Mouse (Mus musculus): ENCODE results near the gene Pin1rt1. TPM values are rescaled to one million over a fixed set of nuclear protein-coding genes. Genes with fewer than 3 reads are reported as not detected.
A peak's percentile ranks its signal among the peaks of the same experiment; 100 is the strongest.

The Pin1rt1 gene
- polyA plus RNA-seq, 2 experiments, result not detected

DNA sequence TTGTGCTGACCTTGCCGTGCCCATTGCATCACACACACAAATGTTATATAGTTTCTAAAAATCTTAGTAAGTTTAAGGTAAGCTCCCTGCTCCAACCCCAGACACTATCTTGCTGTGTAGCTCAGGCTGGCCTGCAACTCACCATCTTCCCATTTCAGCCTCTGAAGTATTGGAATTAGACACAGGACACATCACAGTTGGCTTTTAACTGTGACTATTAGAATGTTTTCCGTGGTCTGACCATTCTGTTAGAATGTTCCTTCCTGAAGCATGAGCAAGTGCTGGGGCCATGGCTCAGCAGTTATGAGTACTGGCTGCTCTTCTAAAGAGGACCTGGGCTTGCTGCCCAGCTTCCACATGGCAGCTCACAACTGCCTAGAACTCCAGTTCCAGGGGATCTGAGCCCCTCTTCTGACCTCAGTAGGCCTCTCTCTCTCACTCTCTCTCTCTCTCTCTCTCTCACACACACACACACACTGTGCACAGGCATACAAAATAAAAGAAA is 1.1 kb upstream of the Pin1rt1 start:
- Histone ChIP-seq H3K27ac (no peak overlapping the region), H3K9ac (replicated peaks) (no peak overlapping the region), H3K27me3 (ENCODE audit: control insufficient read depth, insufficient read depth, low read length) (peaks cover 5% of the 10 kb centered on the region; the same call in 1 of the 2 replicates), H3K4me2 (ENCODE audit: low read depth) (no peak overlapping the region), H3K9me3 (ENCODE audit: control insufficient read depth, low read length) (no peaks in the 10 kb centered on the region), H3K36me3 (replicated peaks; ENCODE audit: control insufficient read depth, insufficient read depth, low read depth) (no peaks in the 10 kb centered on the region), H3K4me3 (ENCODE audit: insufficient read depth in 1 of 2, low read depth in 2 of 2, low read length in 2 of 2) (no peak overlapping the region), H3K4me1 (replicated peaks; ENCODE audit: control insufficient read depth in 2 of 2, insufficient read depth in 2 of 2, low read length in 1 of 2) (0 out of 4 replicates have a peak, but pooled peaks cover 0 to 1% of the 10 kb centered on the region in 2 experiments)
- TF ChIP-seq CTCF (IDR thresholded peaks at IDR 0.05; ENCODE audit: low read depth) (no peak), EP300 (IDR thresholded peaks at IDR 0.05; ENCODE audit: low read depth) (no peak)
- ATAC-seq (ENCODE audit: insufficient read depth) (no peak), DNase-seq (ENCODE audit: low read depth in 3 of 3, low spot score in 3 of 3) (no peak)
- WGBS (ENCODE audit: insufficient replicate concordance), result 61% methylated on average over 2 of the region's 2 CpGs

DNA sequence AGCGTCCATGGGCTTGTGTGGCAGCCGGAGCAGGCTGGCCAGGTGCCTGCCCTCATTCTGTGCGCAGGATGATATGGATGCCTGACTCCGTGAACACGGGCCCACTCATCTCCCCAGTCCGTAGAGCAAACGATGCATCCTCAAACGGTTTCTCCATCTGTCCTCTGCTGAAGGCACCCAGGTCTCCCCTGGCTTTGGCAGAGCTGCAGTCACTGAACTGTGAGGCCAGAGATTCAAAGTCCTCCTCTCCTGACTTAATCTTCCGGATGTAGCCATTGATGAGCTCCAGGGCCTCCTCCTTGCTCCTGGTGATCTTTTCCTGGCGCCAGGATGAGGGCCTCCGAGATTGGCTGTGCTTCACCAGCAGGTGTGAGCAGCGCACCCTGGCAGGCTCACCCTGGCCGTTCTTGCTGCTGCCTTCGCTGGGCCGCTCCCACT is 1.9 kb downstream of the Pin1rt1 start:
- 64% methylated on average over 15 of the region's 15 CpGs for WGBS (ENCODE audit: insufficient replicate concordance)
- Histone ChIP-seq H3K9ac (replicated peaks) (no peak overlapping the region), H3K27me3 (ENCODE audit: control insufficient read depth, insufficient read depth, low read length) (peaks cover 22% of the 10 kb centered on the region), H3K9me3 (ENCODE audit: control insufficient read depth, low read length) (no peaks in the 10 kb centered on the region), H3K4me1 (replicated peaks; ENCODE audit: control insufficient read depth in 2 of 2, insufficient read depth in 2 of 2, low read length in 1 of 2) (peaks cover 0 to 5% of the 10 kb centered on the region in 2 experiments; a peak in 1 of 4 replicates), H3K4me3 (ENCODE audit: insufficient read depth in 1 of 2, low read depth in 2 of 2, low read length in 2 of 2) (no peak overlapping the region), H3K27ac (no peak overlapping the region), H3K36me3 (replicated peaks; ENCODE audit: control insufficient read depth, insufficient read depth, low read depth) (no peaks in the 10 kb centered on the region), H3K4me2 (ENCODE audit: low read depth) (no peak overlapping the region)
- DNase-seq (ENCODE audit: low read depth in 3 of 3, low spot score in 3 of 3) (no peak), ATAC-seq (ENCODE audit: insufficient read depth) (no peak)
- no peak for TF ChIP-seq EP300 (IDR thresholded peaks at IDR 0.05; ENCODE audit: low read depth)
- no peak for TF ChIP-seq CTCF (IDR thresholded peaks at IDR 0.05; ENCODE audit: low read depth)

DNA sequence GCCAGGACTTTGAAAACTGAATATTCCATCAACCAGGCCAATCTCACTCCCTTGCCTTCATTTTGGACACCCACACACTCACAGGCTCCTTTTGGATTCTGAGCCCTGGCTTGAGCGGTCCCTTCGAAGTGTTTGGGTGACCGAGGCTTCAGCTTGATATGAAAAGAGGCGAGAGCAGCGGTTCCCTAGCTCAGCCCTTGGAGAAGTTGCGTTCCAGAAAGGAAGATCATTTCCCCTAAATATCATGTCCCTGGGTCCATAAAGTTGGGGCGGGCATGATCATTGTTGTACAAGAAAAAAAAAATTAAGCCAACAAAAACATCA is 3.7 kb downstream of the Pin1rt1 start:
- TF ChIP-seq CTCF (IDR thresholded peaks at IDR 0.05; ENCODE audit: low read depth) (no peak), EP300 (IDR thresholded peaks at IDR 0.05; ENCODE audit: low read depth) (no peak)
- Histone ChIP-seq H3K36me3 (replicated peaks; ENCODE audit: control insufficient read depth, insufficient read depth, low read depth) (no peaks in the 10 kb centered on the region), H3K27me3 (ENCODE audit: control insufficient read depth, insufficient read depth, low read length) (peaks cover 22% of the 10 kb centered on the region), H3K4me1 (replicated peaks; ENCODE audit: control insufficient read depth in 2 of 2, insufficient read depth in 2 of 2, low read length in 1 of 2) (peaks cover 0 to 5% of the 10 kb centered on the region in 2 experiments; a peak in 1 of 4 replicates), H3K4me3 (ENCODE audit: insufficient read depth in 1 of 2, low read depth in 2 of 2, low read length in 2 of 2) (peak overlapping the region; percentile 70 to 76), H3K9me3 (ENCODE audit: control insufficient read depth, low read length) (no peaks in the 10 kb centered on the region), H3K9ac (replicated peaks) (peak overlapping the region; percentile 60), H3K4me2 (ENCODE audit: low read depth) (peak overlapping the region; percentile 69), H3K27ac (no peak overlapping the region)
- ATAC-seq (ENCODE audit: insufficient read depth), result no peak
- 6% methylated on average over 7 of the region's 7 CpGs for WGBS (ENCODE audit: insufficient replicate concordance)
- no peak for DNase-seq (ENCODE audit: low read depth in 3 of 3, low spot score in 3 of 3)

DNA sequence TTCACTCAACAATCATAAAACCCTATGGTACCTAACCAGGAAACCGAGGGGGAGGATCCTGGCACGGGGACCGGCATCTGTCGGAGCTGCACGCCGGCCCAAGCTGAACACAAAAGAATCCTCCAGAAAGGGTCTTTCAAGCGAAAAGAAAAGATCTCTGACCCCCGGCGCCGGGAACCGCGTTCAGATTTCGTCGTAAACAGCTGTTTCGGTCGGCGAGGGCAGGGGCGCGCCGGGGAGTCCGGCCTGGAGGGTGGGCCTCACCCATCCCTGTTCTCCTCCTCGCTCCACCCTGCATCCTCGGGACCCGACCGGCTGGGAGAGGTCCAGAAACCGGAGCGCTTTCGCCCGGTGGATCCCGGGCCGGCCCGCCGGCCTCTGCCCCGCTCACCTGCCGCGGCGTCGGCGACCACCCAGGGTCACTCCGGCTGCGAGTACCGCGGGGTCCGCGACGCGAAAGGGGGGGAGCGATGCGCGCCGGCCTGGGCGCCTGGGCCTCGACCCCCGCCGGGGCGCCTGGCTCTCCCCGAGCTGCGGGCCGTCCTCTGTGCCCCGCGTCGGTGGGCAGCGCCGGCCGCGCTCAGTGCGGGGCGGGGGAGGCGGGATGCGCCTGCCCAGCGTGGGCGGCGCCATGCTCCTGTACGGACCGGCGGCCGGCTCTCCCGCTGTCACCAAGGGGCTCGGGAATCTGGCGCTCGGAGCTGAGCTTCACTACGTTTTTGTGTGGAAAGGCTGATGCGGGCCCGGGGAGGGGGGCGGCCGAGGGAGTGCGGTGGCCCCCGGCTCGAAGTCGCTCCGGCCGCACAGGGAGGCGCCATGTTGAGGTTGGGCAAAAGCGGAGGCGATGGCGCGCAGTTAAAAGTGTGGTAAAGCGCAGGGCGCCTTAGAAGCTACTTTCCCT is 4.3 kb downstream of the Pin1rt1 start, which contains the start of gene Tcp11l1:
TSS of gene Tcp11l1 (minus strand) at position 585 of the 901 bp plus-strand sequence.
- TF ChIP-seq EP300 (IDR thresholded peaks at IDR 0.05; ENCODE audit: low read depth), result no peak
- TF ChIP-seq CTCF (IDR thresholded peaks at IDR 0.05; ENCODE audit: low read depth), result no peak
- H3K27ac ChIP-seq, result no peak within 1 kb of the TSS
- peak within 1 kb of the TSS; percentile 60 for H3K9ac ChIP-seq (replicated peaks)
- no peaks in the 10 kb centered on the region for H3K36me3 ChIP-seq (replicated peaks; ENCODE audit: control insufficient read depth, insufficient read depth, low read depth)
- H3K4me3 ChIP-seq (ENCODE audit: insufficient read depth in 1 of 2, low read depth in 2 of 2, low read length in 2 of 2), result peak within 1 kb of the TSS; percentile 70 to 76
- DNase-seq (ENCODE audit: low read depth in 3 of 3, low spot score in 3 of 3), result no peak
- no peaks in the 10 kb centered on the region for H3K9me3 ChIP-seq (ENCODE audit: control insufficient read depth, low read length)
- H3K4me1 ChIP-seq (replicated peaks; ENCODE audit: control insufficient read depth in 2 of 2, insufficient read depth in 2 of 2, low read length in 1 of 2), result peaks cover 0 to 5% of the 10 kb centered on the region in 2 experiments; a peak in 1 of 4 replicates
- ATAC-seq (ENCODE audit: insufficient read depth), result peak; percentile 67
- peaks cover 22% of the 10 kb centered on the region for H3K27me3 ChIP-seq (ENCODE audit: control insufficient read depth, insufficient read depth, low read length)
- H3K4me2 ChIP-seq (ENCODE audit: low read depth), result peak within 1 kb of the TSS; percentile 69
- under 1% methylated on average over 88 of the region's 99 CpGs for WGBS (ENCODE audit: insufficient replicate concordance)
